Mouse (Mus musculus): Measurements from ENCODE around the gene Gpc6. TPM values are rescaled to one million over a fixed set of nuclear protein-coding genes. Genes with fewer than 3 reads are reported as not detected.

Gene Gpc6
- total and polyA plus RNA-seq, 3 experiments: not detected

DNA sequence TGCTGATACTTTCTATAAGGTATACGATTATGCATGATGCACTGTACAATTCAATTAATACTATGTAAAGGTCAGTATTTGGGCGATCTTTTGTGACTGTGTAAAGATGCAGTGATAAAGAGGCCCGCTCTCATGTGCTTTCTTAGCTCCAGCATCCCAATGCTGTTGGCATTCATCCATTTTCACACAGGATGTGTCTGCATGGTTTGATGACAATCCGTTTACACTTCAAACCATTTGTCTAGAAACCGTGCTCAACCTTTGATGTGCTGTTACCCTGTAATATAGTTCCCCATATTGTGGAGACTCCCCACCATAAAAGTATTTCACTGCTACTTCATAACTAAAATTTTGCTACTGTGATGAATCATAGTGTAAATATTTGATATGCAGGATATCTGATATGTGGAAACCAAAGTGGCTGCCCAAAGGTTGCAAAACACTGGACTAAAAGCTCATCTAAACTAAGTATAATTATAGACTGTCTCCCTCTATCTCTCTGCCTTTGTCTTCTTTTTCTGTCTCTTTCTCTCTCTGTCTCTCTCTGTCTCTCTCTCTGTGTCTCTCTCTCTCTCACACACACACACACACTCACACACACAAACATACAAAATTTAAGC is 97.2 kb downstream of the Gpc6 start:
- H3K4me1 ChIP-seq (ENCODE audit: control insufficient read depth in 1 of 2, insufficient read depth in 2 of 2): no peaks in the 10 kb centered on the region
- H3K36me3 ChIP-seq (replicated peaks in 1 of 2; ENCODE audit: control insufficient read depth in 1 of 2, insufficient read depth in 1 of 2, low read length in 1 of 2): no peaks in the 10 kb centered on the region
- in situ Hi-C loops (cut with MboI; ENCODE audit: low pct_ligation_motif_present, low pct_unique_long_range_greater_than_20kb, low sequenced_read_pairs) (no loop called here), dilution Hi-C loops (cut with MboI; ENCODE audit: extremely low pct_ligation_motif_present, extremely low pct_unique_long_range_greater_than_20kb, low sequenced_read_pairs) (no loop called here)
- H3K9me3 ChIP-seq (replicated peaks; ENCODE audit: low read length): no peaks in the 10 kb centered on the region
- no peaks in the 10 kb centered on the region for H3K79me2 ChIP-seq (replicated peaks; ENCODE audit: control insufficient read depth, extremely low read depth, insufficient read depth, poor library complexity, severe bottlenecking)
- H3K27ac ChIP-seq (ENCODE audit: insufficient read depth, low read depth): no peak overlapping the region
- TF ChIP-seq MYC (IDR thresholded peaks at IDR 0.05; ENCODE audit: low read depth, low read length) (no peak), MXI1 (IDR thresholded peaks at IDR 0.05; ENCODE audit: low read depth, low read length) (no peak), UBTF (IDR thresholded peaks at IDR 0.05; ENCODE audit: low read depth, low read length) (no peak), TCF12 (IDR thresholded peaks at IDR 0.05; ENCODE audit: low read depth, low read length) (no peak)
- no peaks in the 10 kb centered on the region for H3K27me3 ChIP-seq (replicated peaks)
- H3K4me3 ChIP-seq (replicated peaks in 1 of 3; ENCODE audit: low read depth in 2 of 3, low read length in 2 of 3, poor library complexity in 1 of 3): no peak overlapping the region
- no peak overlapping the region for H3K9ac ChIP-seq (ENCODE audit: insufficient read depth, low read depth)
- H3K4me2 ChIP-seq (ENCODE audit: insufficient read depth, low read depth, poor library complexity, severe bottlenecking): no peak overlapping the region
- DNase-seq (ENCODE audit: extremely low read depth): no peak

DNA sequence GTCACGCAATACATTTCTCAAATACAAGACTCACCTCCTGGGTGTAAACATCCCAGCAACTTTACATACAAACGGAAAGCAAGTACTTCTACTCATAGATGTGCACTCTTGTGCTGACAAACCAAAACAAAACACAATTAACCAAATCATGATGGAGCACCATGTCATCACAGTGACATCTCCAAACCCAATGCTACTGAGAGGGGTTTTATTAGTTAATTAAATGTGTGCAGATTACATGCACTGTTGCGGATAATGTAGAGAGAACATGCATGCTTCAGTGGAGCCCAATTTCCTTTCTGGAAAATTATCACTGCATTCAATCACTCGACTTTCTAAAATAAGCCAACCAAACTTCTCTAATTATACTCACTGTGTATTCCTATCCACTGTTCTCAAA is 109.0 kb downstream of the Gpc6 start:
- H3K79me2 ChIP-seq (replicated peaks; ENCODE audit: control insufficient read depth, extremely low read depth, insufficient read depth, poor library complexity, severe bottlenecking): no peaks in the 10 kb centered on the region
- no peak for DNase-seq (ENCODE audit: extremely low read depth)
- dilution Hi-C loops (cut with MboI; ENCODE audit: extremely low pct_ligation_motif_present, extremely low pct_unique_long_range_greater_than_20kb, low sequenced_read_pairs) (no loop called here), in situ Hi-C loops (cut with MboI; ENCODE audit: low pct_ligation_motif_present, low pct_unique_long_range_greater_than_20kb, low sequenced_read_pairs) (no loop called here)
- no peak overlapping the region for H3K27ac ChIP-seq (ENCODE audit: insufficient read depth, low read depth)
- H3K27me3 ChIP-seq (replicated peaks): no peaks in the 10 kb centered on the region
- peaks cover 2 to 5% of the 10 kb centered on the region in 2 experiments; a peak in 2 of 4 replicates for H3K4me1 ChIP-seq (ENCODE audit: control insufficient read depth in 1 of 2, insufficient read depth in 2 of 2)
- no peak overlapping the region for H3K4me3 ChIP-seq (replicated peaks in 1 of 3; ENCODE audit: low read depth in 2 of 3, low read length in 2 of 3, poor library complexity in 1 of 3)
- no peak for TF ChIP-seq JUN (IDR thresholded peaks at IDR 0.05; ENCODE audit: insufficient read depth, low read depth, low read length)
- TF ChIP-seq EP300 (IDR thresholded peaks at IDR 0.05; ENCODE audit: low read length): no peak
- no peak for TF ChIP-seq ETS1 (conservative IDR thresholded peaks at IDR 0.05; ENCODE audit: low read depth, low read length)
- no peak for TF ChIP-seq E2F4 (IDR thresholded peaks at IDR 0.05; ENCODE audit: insufficient replicate concordance, low read depth, low read length)
- TF ChIP-seq SMC3 (IDR thresholded peaks at IDR 0.05; ENCODE audit: low read depth, low read length): no peak
- TF ChIP-seq MAX (IDR thresholded peaks at IDR 0.05; ENCODE audit: low read length): no peak
- TF ChIP-seq USF2 (conservative IDR thresholded peaks at IDR 0.05; ENCODE audit: low read depth, low read length): no peak
- no peak for TF ChIP-seq CHD2 (IDR thresholded peaks at IDR 0.05; ENCODE audit: low read length)
- H3K9ac ChIP-seq (ENCODE audit: insufficient read depth, low read depth): no peak overlapping the region
- H3K36me3 ChIP-seq (replicated peaks in 1 of 2; ENCODE audit: control insufficient read depth in 1 of 2, insufficient read depth in 1 of 2, low read length in 1 of 2): no peaks in the 10 kb centered on the region
- no peak overlapping the region for H3K4me2 ChIP-seq (ENCODE audit: insufficient read depth, low read depth, poor library complexity, severe bottlenecking)
- H3K9me3 ChIP-seq (replicated peaks; ENCODE audit: low read length): no peaks in the 10 kb centered on the region

DNA sequence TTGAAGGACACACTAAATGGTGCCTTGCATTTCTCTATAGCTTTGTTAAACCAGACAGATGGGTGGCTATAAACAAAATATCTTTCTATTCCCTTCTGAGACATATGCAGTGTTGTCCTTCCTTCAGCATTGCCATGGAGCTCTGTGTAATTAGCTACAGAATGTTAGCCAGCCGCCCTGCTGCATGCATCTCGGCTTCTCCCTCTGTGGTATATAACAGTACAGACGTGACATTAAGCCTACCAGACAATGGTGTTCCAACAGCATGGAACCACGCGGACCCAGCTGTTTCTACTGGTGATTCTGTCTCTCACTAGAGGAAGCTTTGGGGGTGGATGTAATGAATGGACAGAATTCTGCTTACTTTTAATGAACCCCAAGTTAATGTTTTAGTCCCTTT is 115.9 kb downstream of the Gpc6 start:
- Histone ChIP-seq H3K4me3 (replicated peaks in 1 of 3; ENCODE audit: low read depth in 2 of 3, low read length in 2 of 3, poor library complexity in 1 of 3) (no peak overlapping the region), H3K27me3 (replicated peaks) (no peaks in the 10 kb centered on the region), H3K9ac (ENCODE audit: insufficient read depth, low read depth) (no peak overlapping the region), H3K9me3 (replicated peaks; ENCODE audit: low read length) (no peaks in the 10 kb centered on the region), H3K79me2 (replicated peaks; ENCODE audit: control insufficient read depth, extremely low read depth, insufficient read depth, poor library complexity, severe bottlenecking) (no peaks in the 10 kb centered on the region), H3K36me3 (replicated peaks in 1 of 2; ENCODE audit: control insufficient read depth in 1 of 2, insufficient read depth in 1 of 2, low read length in 1 of 2) (no peaks in the 10 kb centered on the region), H3K4me1 (ENCODE audit: control insufficient read depth in 1 of 2, insufficient read depth in 2 of 2) (peaks cover 2 to 5% of the 10 kb centered on the region in 2 experiments; a peak in 2 of 4 replicates), H3K27ac (ENCODE audit: insufficient read depth, low read depth) (no peak overlapping the region), H3K4me2 (ENCODE audit: insufficient read depth, low read depth, poor library complexity, severe bottlenecking) (no peak overlapping the region)
- dilution Hi-C loops (cut with MboI; ENCODE audit: extremely low pct_ligation_motif_present, extremely low pct_unique_long_range_greater_than_20kb, low sequenced_read_pairs): no loop called here
- TF ChIP-seq ZMIZ1 (IDR thresholded peaks at IDR 0.05; ENCODE audit: low read depth, low read length) (no peak), MAZ (IDR thresholded peaks at IDR 0.05; ENCODE audit: low read depth, low read length) (no peak), IRF4 (IDR thresholded peaks at IDR 0.05; ENCODE audit: low read depth, low read length) (no peak), GABPA (IDR thresholded peaks at IDR 0.05; ENCODE audit: insufficient replicate concordance, low read depth, low read length) (no peak), E2F4 (IDR thresholded peaks at IDR 0.05; ENCODE audit: insufficient replicate concordance, low read depth, low read length) (no peak)
- in situ Hi-C loops (cut with MboI; ENCODE audit: low pct_ligation_motif_present, low pct_unique_long_range_greater_than_20kb, low sequenced_read_pairs): no loop called here
- DNase-seq (ENCODE audit: extremely low read depth): no peak

All from CH12.LX (cell line).